12 mouse cellular contexts compared by ENCODE assay signal in the genomic region with DNA sequence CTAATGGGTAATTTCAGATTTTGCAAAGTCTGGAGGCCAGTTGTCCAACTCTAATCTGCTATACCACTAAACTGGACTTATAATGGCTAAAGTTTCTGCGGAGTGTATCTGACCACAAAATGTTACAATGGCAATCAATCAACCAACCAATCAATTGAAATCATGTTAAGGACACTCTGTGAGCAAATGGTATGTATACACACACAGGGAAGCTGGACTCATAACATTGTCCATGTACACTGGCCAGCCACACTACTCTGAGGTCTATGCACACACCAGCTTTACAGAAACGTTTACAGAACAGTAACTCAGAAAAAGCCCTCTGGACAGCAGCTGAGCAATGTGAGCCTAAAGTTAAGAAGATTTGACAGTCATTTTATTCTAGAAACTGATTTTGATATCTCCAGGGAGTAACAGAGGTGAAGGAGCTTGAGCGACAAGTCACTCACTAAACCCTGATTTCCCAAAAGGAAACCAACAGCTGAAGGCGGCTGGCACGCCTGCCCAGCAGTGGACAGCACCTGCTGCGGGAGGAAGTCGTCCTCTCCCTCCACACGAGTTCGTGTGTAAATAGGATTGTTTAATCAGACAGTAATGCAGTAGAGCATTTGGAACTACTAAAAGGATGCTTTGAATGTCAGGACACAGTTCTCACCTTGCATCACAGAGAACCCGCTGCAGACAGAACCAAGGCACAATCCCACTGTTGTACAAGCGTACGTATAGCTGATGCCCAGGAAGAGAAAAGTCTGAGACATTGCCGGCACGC. TPM values are rescaled to one million over a fixed set of nuclear protein-coding genes. Genes with fewer than 3 reads are reported as not detected.
DNase-seq lines count a peak whose midpoint lies in the region; ATAC-seq and TF ChIP-seq lines count a peak whose summit lies in the region.
"Had no signal": no experiment of that assay in that cellular context is flagged by ENCODE, and none has a peak within 500 bp of the region (broad histone marks: within the 10 kb centered on the region; RNA-seq: fewer than 3 reads in every experiment).

No protein-coding gene starts in this region.

- H3K27ac ChIP-seq in macrophage, result peak overlapping the region; percentile 100
- H3K27ac ChIP-seq: embryonic facial prominence, embryonic 12.5 days; forebrain, embryonic 15.5 days; stomach, embryonic 15.5 days had no signal

- peak; percentile 77 for TF ChIP-seq POLR2A in lung, adult 2 months (IDR thresholded peaks at IDR 0.05; ENCODE audit: borderline replicate concordance, extremely low read depth, low read depth, low read length)

- no peak for TF ChIP-seq CTCF in lung, adult 2 months (IDR thresholded peaks at IDR 0.05; ENCODE audit: insufficient read depth, low read length)

- intact Hi-C loops in heart, postnatal 36 days (cut with DNase I), result loop anchor here (2.0 kb wide), 1 partner anchor 15 kb away; no protein-coding TSS in a partner anchor

- peaks cover 100% of the 10 kb centered on the region for H3K79me2 ChIP-seq in macrophage (ENCODE audit: inconsistent target)

- H3K4me3 ChIP-seq in lung, adult 2 months (replicated peaks; ENCODE audit: extremely low read depth, low read depth, low read length), result no peak overlapping the region
- peak overlapping the region; percentile 98 for H3K4me3 ChIP-seq in macrophage (ENCODE audit: inconsistent target)
- H3K4me3 ChIP-seq: embryonic facial prominence, embryonic 12.5 days; forebrain, embryonic 15.5 days; stomach, embryonic 15.5 days had no signal

- ATAC-seq in erythroblast, adult 5-6 weeks (replicated peaks; ENCODE audit: low FRiP score, poor library complexity, severe bottlenecking), result no peak
- ATAC-seq: forebrain, embryonic 15.5 days had no signal

- H3K36me3 ChIP-seq in macrophage (ENCODE audit: inconsistent target), result no peaks in the 10 kb centered on the region
- H3K36me3 ChIP-seq: embryonic facial prominence, embryonic 12.5 days; forebrain, embryonic 15.5 days; stomach, embryonic 15.5 days had no signal

- WGBS in lung, adult 2 months, result 42% methylated on average over 14 of the region's 14 CpGs
- 45% methylated on average over 13 of the region's 14 CpGs for WGBS in macrophage (ENCODE audit: missing documents)

- peak; percentile 34 for DNase-seq in heart, postnatal 4 days
- no peak for DNase-seq in heart, postnatal 36 days
- peak; percentile 41 for DNase-seq in lung, adult 2 months
- no peak for DNase-seq in lung, postnatal 4 days
- peak; percentile 79 for DNase-seq in adipocyte (ENCODE audit: low spot score)
- DNase-seq: cerebellum, adult 9-10 months; right cerebral cortex, postnatal 25 days had no signal

- H3K4me1 ChIP-seq in lung, adult 2 months (ENCODE audit: control insufficient read depth, insufficient read depth, low read length), result peaks cover 33% of the 10 kb centered on the region

RNA-seq across cellular contexts. Expression of a gene that starts 35.6 kb away (rescaled TPM):
- total RNA-seq in heart, postnatal 4 days (2021), result 10 to 100 TPM; 18.6 to 20.9 TPM
- 10 to 100 TPM; 11.4 to 11.7 TPM for total RNA-seq in heart, postnatal 36 days (2021)
- 32.1 and 37.8 TPM in 2 replicates for polyA plus RNA-seq in lung, adult 2 months (2012; rRNA removed)
- 10 to 100 TPM in 20 of 26 experiments, 1 to 10 TPM in 6; 4.2 to 72.2 (median 26.5) TPM for total RNA-seq in macrophage (2018; cell fraction: chromatin; rRNA removed)
- 10 to 100 TPM; 14.6 to 30.6 (median 23.5) TPM for total RNA-seq in macrophage (2018; cell fraction: cytosol; rRNA removed)
- total RNA-seq in macrophage (2018; cell fraction: nucleus; rRNA removed), result 10 to 100 TPM in 25 of 26 experiments, 1 to 10 TPM in 1; 8.8 to 44.5 (median 22.9) TPM
- polyA plus RNA-seq in macrophage (2018), result 8.1 to 26.2 TPM (median 19.8 TPM) in 3 replicates
- 5.4 and 6.0 TPM in 2 replicates for total RNA-seq in erythroblast, adult 5-6 weeks (2015; ENCODE audit: low replicate concordance)
- total RNA-seq in erythroblast, adult 5-6 weeks (2017; ENCODE audit: low replicate concordance), result 4.2 and 6.8 TPM in 2 replicates

RNA-seq across cellular contexts. Expression of a gene that starts 38.1 kb away (rescaled TPM):
- total RNA-seq in heart, postnatal 4 days (2021), result 1 to 10 TPM; 5.4 to 6.2 TPM
- total RNA-seq in heart, postnatal 36 days (2021), result 1 to 10 TPM; 3.4 to 4.2 TPM
- polyA plus RNA-seq in lung, adult 2 months (2012; rRNA removed), result 24.5 and 26.0 TPM in 2 replicates
- total RNA-seq in macrophage (2018; cell fraction: chromatin; rRNA removed), result 100 to 1,000 TPM in 13 of 26 experiments, 10 to 100 TPM in 11, 1 to 10 TPM in 2; 8.2 to 252 (median 93.8) TPM
- 10 to 100 TPM; 23.1 to 86.6 (median 55.7) TPM for total RNA-seq in macrophage (2018; cell fraction: cytosol; rRNA removed)
- 100 to 1,000 TPM in 15 of 26 experiments, 10 to 100 TPM in 11; 18.0 to 263 (median 107) TPM for total RNA-seq in macrophage (2018; cell fraction: nucleus; rRNA removed)
- polyA plus RNA-seq in macrophage (2018), result 44.6 to 74.8 TPM (median 53.2 TPM) in 3 replicates
- 14.0 and 14.6 TPM in 2 replicates for total RNA-seq in erythroblast, adult 5-6 weeks (2015; ENCODE audit: low replicate concordance)
- 10.0 and 11.3 TPM in 2 replicates for total RNA-seq in erythroblast, adult 5-6 weeks (2017; ENCODE audit: low replicate concordance)

RNA-seq across cellular contexts. Expression of a gene that starts 54.4 kb away (rescaled TPM):
- 1 to 10 TPM; 2.0 TPM for total RNA-seq in heart, postnatal 4 days (2021)
- total RNA-seq in heart, postnatal 36 days (2021), result under 1 TPM; 0.57 to 0.64 TPM
- polyA plus RNA-seq in lung, adult 2 months (2012; rRNA removed), result 1.1 and 1.2 TPM in 2 replicates
- total RNA-seq in macrophage (2018; cell fraction: chromatin; rRNA removed), result 1 to 10 TPM; 1.4 to 4.4 (median 2.5) TPM
- under 1 TPM in 24 of 26 experiments, not detected in 2; 0.07 to 0.34 (median 0.16) TPM for total RNA-seq in macrophage (2018; cell fraction: cytosol; rRNA removed)
- total RNA-seq in macrophage (2018; cell fraction: nucleus; rRNA removed), result 1 to 10 TPM in 25 of 26 experiments, under 1 TPM in 1; 0.81 to 6.3 (median 2.3) TPM
- polyA plus RNA-seq in macrophage (2018), result 0.16 to 0.59 TPM (median 0.16 TPM) in 3 replicates
- 0.38 and 1.0 TPM in 2 replicates for total RNA-seq in erythroblast, adult 5-6 weeks (2015; ENCODE audit: low replicate concordance)
- 3.1 and 6.1 TPM in 2 replicates for total RNA-seq in erythroblast, adult 5-6 weeks (2017; ENCODE audit: low replicate concordance)

Comparison
In these comparisons a context has a peak if more than half of its experiments do, and no peak if none do; other contexts are left out.
1. DNase-seq: peak in heart, postnatal 4 days (single experiment), lung, adult 2 months (single experiment) and adipocyte (single experiment); none in heart, postnatal 36 days (0 of 2) and lung, postnatal 4 days (0 of 2).